Mouse (Mus musculus): ENCODE measurements around the gene 4930564D02Rik.

DNA sequence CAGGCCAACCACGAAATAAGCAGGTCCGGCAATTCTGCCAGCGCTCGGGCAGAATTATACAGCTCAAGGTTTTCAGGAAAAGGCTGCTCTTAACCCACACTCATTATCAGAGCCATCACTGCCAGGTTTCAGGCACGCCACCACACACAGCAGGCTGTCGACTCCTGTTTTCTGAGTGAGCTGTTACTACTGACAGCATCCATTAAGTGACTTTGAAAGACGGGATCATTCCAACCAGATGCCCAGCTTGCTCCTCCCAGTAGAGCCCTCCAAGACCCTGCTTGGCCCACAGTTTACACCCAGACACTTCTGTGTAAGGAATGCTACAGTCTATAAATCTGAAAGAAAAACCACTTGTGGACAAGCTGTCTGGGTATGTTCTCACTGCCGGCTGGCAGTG is 26.6 kb upstream of the 4930564D02Rik start:
- TF ChIP-seq POLR2A (IDR thresholded peaks at IDR 0.05; ENCODE audit: borderline replicate concordance, control insufficient read depth, low read depth, low read length): no peak
- no peak for TF ChIP-seq CTCF (IDR thresholded peaks at IDR 0.05; ENCODE audit: control insufficient read depth, insufficient read depth, low read length)

Data from bone marrow, adult 2 months (tissue).